Mouse (Mus musculus): Measurements from ENCODE around the gene Cntnap2.

The Cntnap2 gene

GRCm38 (mm10) chr6:45945144-45945985 is 886.2 kb downstream of the Cntnap2 start:
- no peak for DNase-seq

- no peak for DNase-seq
These were observed 895.6 kb downstream of the Cntnap2 start for GRCm38 (mm10) chr6:45954773-45955172.

GRCm38 (mm10) chr6:45964494-45964893 is 905.3 kb downstream of the Cntnap2 start:
- DNase-seq: no peak

- no peak for DNase-seq
These were observed 915.5 kb downstream of the Cntnap2 start for GRCm38 (mm10) chr6:45974471-45975154.

GRCm38 (mm10) chr6:45979171-45979570 is 920.0 kb downstream of the Cntnap2 start:
- DNase-seq: no peak

GRCm38 (mm10) chr6:45988051-45988450 is 928.9 kb downstream of the Cntnap2 start:
- no peak for DNase-seq

GRCm38 (mm10) chr6:45991086-45991485 is 931.9 kb downstream of the Cntnap2 start:
- DNase-seq: no peak

GRCm38 (mm10) chr6:46022515-46023143 is 963.5 kb downstream of the Cntnap2 start:
- no peak for DNase-seq

GRCm38 (mm10) chr6:46031821-46032594 is 972.9 kb downstream of the Cntnap2 start:
- DNase-seq: no peak

GRCm38 (mm10) chr6:46033108-46033507 is 974.0 kb downstream of the Cntnap2 start:
- no peak for DNase-seq

GRCm38 (mm10) chr6:46040671-46041070 is 981.5 kb downstream of the Cntnap2 start:
- no peak for DNase-seq

GRCm38 (mm10) chr6:46080236-46080635 is 1021.1 kb downstream of the Cntnap2 start:
- no peak for DNase-seq

GRCm38 (mm10) chr6:46081432-46081831 is 1022.3 kb downstream of the Cntnap2 start:
- no peak for DNase-seq

GRCm38 (mm10) chr6:46143189-46143841 is 1084.2 kb downstream of the Cntnap2 start:
- no peak for DNase-seq

- DNase-seq: no peak
These were observed 1107.7 kb downstream of the Cntnap2 start for GRCm38 (mm10) chr6:46166837-46167236.

GRCm38 (mm10) chr6:46197298-46197697 is 1138.1 kb downstream of the Cntnap2 start:
- DNase-seq: no peak

GRCm38 (mm10) chr6:46201828-46202227 is 1142.7 kb downstream of the Cntnap2 start:
- DNase-seq: no peak

GRCm38 (mm10) chr6:46205531-46205930 is 1146.4 kb downstream of the Cntnap2 start:
- DNase-seq: no peak

- DNase-seq: no peak
These were observed 1173.7 kb downstream of the Cntnap2 start for GRCm38 (mm10) chr6:46232889-46233288.

- DNase-seq: no peak
These were observed 1181.2 kb downstream of the Cntnap2 start for GRCm38 (mm10) chr6:46240349-46240748.

- no peak for DNase-seq
These were observed 1204.0 kb downstream of the Cntnap2 start for GRCm38 (mm10) chr6:46263171-46263570.

GRCm38 (mm10) chr6:46346946-46347345 is 1287.8 kb downstream of the Cntnap2 start:
- DNase-seq: no peak

Data from spleen, adult 18-20 months (tissue).